Comparison of ENCODE assay signal across 21 mouse cellular contexts in the genomic region with DNA sequence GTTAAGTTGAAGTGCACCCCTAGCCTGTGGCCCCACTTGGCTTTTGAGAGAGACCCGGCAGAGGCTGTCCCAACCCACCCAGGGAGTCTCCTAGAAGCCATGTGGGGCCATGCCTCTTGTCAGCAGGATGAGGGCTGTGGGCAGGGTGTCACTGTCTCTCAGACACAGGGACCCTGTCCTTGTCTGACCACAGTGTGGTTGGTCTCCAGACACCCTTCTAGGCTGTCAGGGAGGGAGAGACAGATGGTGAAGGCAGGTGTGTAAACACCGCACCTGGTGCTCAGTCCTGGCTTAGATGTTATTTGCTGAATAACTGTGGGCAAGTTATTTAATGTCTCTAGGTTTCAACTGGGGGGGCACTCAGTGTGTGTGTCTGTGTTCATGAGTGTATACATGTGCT. TPM values are rescaled to one million over a fixed set of nuclear protein-coding genes. Genes with fewer than 3 reads are reported as not detected.
DNase-seq lines count a peak whose midpoint lies in the region; ATAC-seq and TF ChIP-seq lines count a peak whose summit lies in the region.
"Had no signal": no experiment of that assay in that cellular context is flagged by ENCODE, and none has a peak within 500 bp of the region (broad histone marks: within the 10 kb centered on the region; RNA-seq: fewer than 3 reads in every experiment).

No protein-coding gene starts in this region.

- H3K9ac ChIP-seq in stomach, embryonic 14.5 days (replicated peaks; ENCODE audit: low read depth, low read length) = no peak overlapping the region
- no peak overlapping the region for H3K9ac ChIP-seq in stomach, postnatal 0 days (ENCODE audit: low read length)
- H3K9ac ChIP-seq in heart, embryonic 16.5 days (ENCODE audit: low read length) = peak overlapping the region; percentile 14
- no peak overlapping the region for H3K9ac ChIP-seq in neural tube, embryonic 15.5 days (replicated peaks)
- H3K9ac ChIP-seq: hindbrain, embryonic 14.5 days; liver, embryonic 13.5 days had no signal

- TF ChIP-seq EP300 in stomach, postnatal 0 days (optimal IDR thresholded peaks at IDR 0.05) = no peak

- H3K27ac ChIP-seq in heart, embryonic 10.5 days = peak overlapping the region; percentile 72; the same call in 1 of the 2 replicates
- H3K27ac ChIP-seq in stomach, embryonic 14.5 days (ENCODE audit: low read length) = no peak overlapping the region
- H3K27ac ChIP-seq in stomach, postnatal 0 days (replicated peaks) = no peak overlapping the region
- peak overlapping the region; percentile 15; the same call in 1 of the 2 replicates for H3K27ac ChIP-seq in heart, embryonic 16.5 days (ENCODE audit: low read length)
- no peak overlapping the region for H3K27ac ChIP-seq in neural tube, embryonic 15.5 days (replicated peaks)
- H3K27ac ChIP-seq: hindbrain, embryonic 14.5 days; kidney, postnatal 0 days; liver, embryonic 13.5 days; midbrain, embryonic 10.5 days had no signal

- H3K27me3 ChIP-seq in heart, embryonic 10.5 days (ENCODE audit: insufficient read depth, poor library complexity, severe bottlenecking) = no peaks in the 10 kb centered on the region
- H3K27me3 ChIP-seq in stomach, embryonic 14.5 days (ENCODE audit: control insufficient read depth, insufficient read depth, low read length) = no peaks in the 10 kb centered on the region
- H3K27me3 ChIP-seq in stomach, postnatal 0 days (ENCODE audit: control insufficient read depth, insufficient read depth, low read length) = no peaks in the 10 kb centered on the region
- no peaks in the 10 kb centered on the region for H3K27me3 ChIP-seq in heart, embryonic 16.5 days (ENCODE audit: control insufficient read depth, insufficient read depth, low read length)
- no peaks in the 10 kb centered on the region for H3K27me3 ChIP-seq in neural tube, embryonic 15.5 days (replicated peaks)
- H3K27me3 ChIP-seq: liver, embryonic 13.5 days had no signal

- peaks cover 35% of the 10 kb centered on the region for H3K4me1 ChIP-seq in heart, embryonic 10.5 days
- H3K4me1 ChIP-seq in stomach, embryonic 14.5 days (ENCODE audit: control insufficient read depth, insufficient read depth, low read length) = peaks cover 13% of the 10 kb centered on the region
- H3K4me1 ChIP-seq in stomach, postnatal 0 days (replicated peaks; ENCODE audit: control insufficient read depth, insufficient read depth) = no peaks in the 10 kb centered on the region
- peaks cover 18% of the 10 kb centered on the region for H3K4me1 ChIP-seq in heart, embryonic 16.5 days (ENCODE audit: control insufficient read depth, insufficient read depth, low read length)
- H3K4me1 ChIP-seq in neural tube, embryonic 15.5 days = peaks cover 19% of the 10 kb centered on the region
- H3K4me1 ChIP-seq: liver, embryonic 13.5 days had no signal

- WGBS in heart, embryonic 10.5 days = 69% methylated on average over 2 of the region's 2 CpGs
- WGBS in stomach, embryonic 14.5 days = 64% methylated on average over 2 of the region's 2 CpGs
- WGBS in stomach, postnatal 0 days = 55% methylated on average over 2 of the region's 2 CpGs
- 74% methylated on average over 2 of the region's 2 CpGs for WGBS in heart, embryonic 16.5 days
- WGBS in neural tube, embryonic 15.5 days = 70% methylated on average over 2 of the region's 2 CpGs

- no peak overlapping the region for H3K4me2 ChIP-seq in stomach, embryonic 14.5 days (replicated peaks; ENCODE audit: low read depth, low read length)
- no peak overlapping the region for H3K4me2 ChIP-seq in stomach, postnatal 0 days (replicated peaks; ENCODE audit: low read depth)
- peak overlapping the region; percentile 78 for H3K4me2 ChIP-seq in heart, embryonic 16.5 days (ENCODE audit: low read depth, low read length)
- H3K4me2 ChIP-seq in neural tube, embryonic 15.5 days = no peak overlapping the region
- H3K4me2 ChIP-seq: hindbrain, embryonic 14.5 days; liver, embryonic 13.5 days had no signal

- no peaks in the 10 kb centered on the region for H3K36me3 ChIP-seq in heart, embryonic 10.5 days
- no peaks in the 10 kb centered on the region for H3K36me3 ChIP-seq in stomach, embryonic 14.5 days (ENCODE audit: control insufficient read depth, insufficient read depth, low read length)
- no peaks in the 10 kb centered on the region for H3K36me3 ChIP-seq in stomach, postnatal 0 days (ENCODE audit: control insufficient read depth, insufficient read depth, low read length)
- no peaks in the 10 kb centered on the region for H3K36me3 ChIP-seq in heart, embryonic 16.5 days (ENCODE audit: control insufficient read depth, insufficient read depth)
- no peaks in the 10 kb centered on the region for H3K36me3 ChIP-seq in neural tube, embryonic 15.5 days
- H3K36me3 ChIP-seq: liver, embryonic 13.5 days; midbrain, embryonic 10.5 days had no signal

- 0 out of 2 replicates have a peak, but pooled peaks have one; percentile 29 for ATAC-seq in stomach, embryonic 14.5 days (ENCODE audit: insufficient number of reproducible peaks, insufficient read depth, low FRiP score, low read depth)
- ATAC-seq in stomach, postnatal 0 days (ENCODE audit: low FRiP score, low TSS enrichment) = no peak
- no peak for ATAC-seq in heart, embryonic 16.5 days (replicated peaks; ENCODE audit: extremely low read depth, insufficient read depth, low FRiP score)
- no peak for ATAC-seq in neural tube, embryonic 15.5 days (ENCODE audit: low FRiP score)
- ATAC-seq: forebrain, embryonic 14.5 days; inflammation-experienced regulatory T-cells, adult 6 months had no signal

- TF ChIP-seq CTCF in stomach, postnatal 0 days (IDR thresholded peaks at IDR 0.05; ENCODE audit: low read depth) = no peak

- no peak overlapping the region for H3K4me3 ChIP-seq in heart, embryonic 10.5 days
- no peak overlapping the region for H3K4me3 ChIP-seq in stomach, embryonic 14.5 days (ENCODE audit: low read depth, low read length)
- no peak overlapping the region for H3K4me3 ChIP-seq in stomach, postnatal 0 days (ENCODE audit: low read depth, low read length)
- peak overlapping the region; percentile 13; the same call in 1 of the 2 replicates for H3K4me3 ChIP-seq in heart, embryonic 16.5 days (ENCODE audit: low read length)
- H3K4me3 ChIP-seq in neural tube, embryonic 15.5 days (replicated peaks) = no peak overlapping the region
- H3K4me3 ChIP-seq: liver, embryonic 13.5 days; midbrain, embryonic 10.5 days had no signal

- H3K9me3 ChIP-seq in heart, embryonic 10.5 days = no peaks in the 10 kb centered on the region
- no peaks in the 10 kb centered on the region for H3K9me3 ChIP-seq in stomach, embryonic 14.5 days (ENCODE audit: control insufficient read depth, low read depth, low read length)
- no peaks in the 10 kb centered on the region for H3K9me3 ChIP-seq in stomach, postnatal 0 days (ENCODE audit: control insufficient read depth, low read length)
- H3K9me3 ChIP-seq in heart, embryonic 16.5 days (replicated peaks; ENCODE audit: control insufficient read depth, low read length) = no peaks in the 10 kb centered on the region
- H3K9me3 ChIP-seq in neural tube, embryonic 15.5 days (replicated peaks) = no peaks in the 10 kb centered on the region
- H3K9me3 ChIP-seq: liver, embryonic 13.5 days; midbrain, embryonic 10.5 days had no signal

- DNase-seq in heart, embryonic 10.5 days (ENCODE audit: low spot score) = no peak
- no peak for DNase-seq in heart, adult 9 months (ENCODE audit: low spot score in 2 of 2)
- DNase-seq in stomach, postnatal 0 days (ENCODE audit: low spot score) = no peak
- DNase-seq in embryo, embryonic 10.5 days (ENCODE audit: low spot score) = no peak
- DNase-seq: adrenal gland, postnatal 10 days; cerebellum, adult 8-10 months; cerebellum, postnatal 36 days; gastrocnemius, postnatal 10 days; layer of hippocampus, adult 9-11 months; liver, embryonic 13.5 days; lung, adult 2 months; lung, postnatal 36 days; right cerebral cortex, postnatal 14 days had no signal

RNA-seq across cellular contexts. Expression of a gene that starts 4.5 kb away (rescaled TPM):
- polyA plus RNA-seq in heart, embryonic 10.5 days (2016; fragmentation: Nextera tagmentation; extraction: Ambion mirVana) = 26.6 and 46.8 TPM in 2 replicates
- polyA plus RNA-seq in stomach, embryonic 14.5 days (2014; fragmentation: Nextera tagmentation; extraction: Ambion mirVana) = 10.0 and 10.3 TPM in 2 replicates
- polyA plus RNA-seq in stomach, postnatal 0 days (2015; fragmentation: Nextera tagmentation; extraction: Ambion mirVana) = 8.0 and 8.1 TPM in 2 replicates
- 78.7 and 79.6 TPM in 2 replicates for polyA plus RNA-seq in heart, embryonic 16.5 days (2015; fragmentation: Nextera tagmentation; extraction: Ambion mirVana)
- polyA plus RNA-seq in neural tube, embryonic 15.5 days (2015; fragmentation: Nextera tagmentation; extraction: Ambion mirVana) = 5.1 and 6.0 TPM in 2 replicates

Comparison
In these comparisons a context has a peak if more than half of its experiments do, and no peak if none do; other contexts are left out.
1. H3K27ac ChIP-seq: peak in heart, embryonic 10.5 days (single experiment) and heart, embryonic 16.5 days (single experiment); none in stomach, embryonic 14.5 days (single experiment), stomach, postnatal 0 days (single experiment) and neural tube, embryonic 15.5 days (single experiment).